ENCODE assay signal across 8 mouse cellular contexts in the genomic region with DNA sequence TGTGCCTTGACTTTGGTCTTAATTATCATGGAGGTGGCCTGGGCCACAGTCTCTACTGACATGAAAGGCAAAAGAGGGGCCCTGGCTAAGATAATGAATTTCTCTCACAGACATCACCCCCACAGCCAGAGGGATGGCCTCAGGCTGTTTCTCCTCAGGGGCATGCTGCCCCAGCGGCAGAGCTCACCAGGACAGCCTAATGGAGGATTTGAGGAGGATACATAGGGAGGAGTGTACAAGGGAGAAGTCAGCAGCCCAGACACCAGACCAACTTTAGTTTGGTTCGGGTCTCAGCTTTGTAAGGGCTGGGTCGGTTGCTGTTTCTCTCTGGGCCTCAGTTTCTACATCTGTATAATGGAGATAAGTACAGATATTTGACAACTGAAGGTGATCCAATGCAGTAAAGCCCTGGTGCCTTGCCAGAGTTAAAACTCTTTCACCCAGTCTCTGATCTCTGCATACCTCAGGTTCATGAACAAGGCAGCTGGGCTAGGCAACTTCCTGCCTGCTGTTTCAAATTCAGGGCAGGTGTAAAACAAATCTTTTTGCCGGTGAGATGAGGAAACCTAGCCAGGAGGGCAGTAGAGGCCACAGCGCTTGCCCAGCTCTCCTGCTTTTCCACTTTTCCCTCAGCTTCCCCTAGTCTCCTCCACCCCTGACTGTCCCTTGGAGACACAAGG. TPM values are rescaled to one million over a fixed set of nuclear protein-coding genes. Genes with fewer than 3 reads are reported as not detected.
DNase-seq lines count a peak whose midpoint lies in the region; ATAC-seq and TF ChIP-seq lines count a peak whose summit lies in the region.

No protein-coding gene starts in this region.

- peaks cover 20% of the 10 kb centered on the region for H3K4me1 ChIP-seq in heart, embryonic 12.5 days (replicated peaks)
- peaks cover 3% of the 10 kb centered on the region; the same call in 1 of the 2 replicates for H3K4me1 ChIP-seq in liver, postnatal 0 days (ENCODE audit: insufficient read depth)

- H3K36me3 ChIP-seq in heart, embryonic 12.5 days: no peaks in the 10 kb centered on the region
- H3K36me3 ChIP-seq in liver, postnatal 0 days (replicated peaks; ENCODE audit: insufficient read depth, low read length): no peaks in the 10 kb centered on the region

- WGBS in heart, embryonic 12.5 days: 72% methylated on average over 5 of the region's 5 CpGs
- WGBS in liver, postnatal 0 days (ENCODE audit: insufficient replicate concordance): 46% methylated on average over 5 of the region's 5 CpGs

- no peaks in the 10 kb centered on the region for H3K9me3 ChIP-seq in heart, embryonic 12.5 days (replicated peaks)
- no peaks in the 10 kb centered on the region for H3K9me3 ChIP-seq in liver, postnatal 0 days (ENCODE audit: low read length)

- H3K9ac ChIP-seq in heart, embryonic 12.5 days: 0 out of 2 replicates have a peak overlapping the region, but pooled peaks have one; percentile 47
- H3K9ac ChIP-seq in liver, postnatal 0 days (replicated peaks): peak overlapping the region; percentile 60

- no peak overlapping the region for H3K27ac ChIP-seq in heart, embryonic 12.5 days (ENCODE audit: poor library complexity, severe bottlenecking)
- H3K27ac ChIP-seq in liver, postnatal 0 days (ENCODE audit: low read depth): peak overlapping the region; percentile 75

- ATAC-seq in heart, embryonic 12.5 days (ENCODE audit: insufficient number of reproducible peaks, low FRiP score): no peak
- ATAC-seq in liver, postnatal 0 days: no peak

- H3K4me3 ChIP-seq in heart, embryonic 12.5 days: no peak overlapping the region
- peak overlapping the region; percentile 46 for H3K4me3 ChIP-seq in liver, postnatal 0 days (ENCODE audit: low read depth, low read length)

- TF ChIP-seq EP300 in liver, postnatal 0 days (IDR thresholded peaks at IDR 0.05; ENCODE audit: low read depth): no peak

- no peaks in the 10 kb centered on the region for H3K27me3 ChIP-seq in heart, embryonic 12.5 days (replicated peaks)
- H3K27me3 ChIP-seq in liver, postnatal 0 days (ENCODE audit: insufficient read depth, low read length): no peaks in the 10 kb centered on the region

- DNase-seq in heart, adult 11 months: no peak
- peak; percentile 13 for DNase-seq in retina, embryonic 14.5 days (ENCODE audit: low spot score)
- DNase-seq in retina, postnatal 1 day: no peak
- DNase-seq in liver, postnatal 0 days: no peak
- no peak for DNase-seq in adrenal gland, postnatal 4 days (ENCODE audit: low spot score in 2 of 2)
- DNase-seq in left cerebral cortex, adult 18-20 months (ENCODE audit: low spot score in 2 of 2): no peak
- DNase-seq in lung, postnatal 10 days: no peak

- TF ChIP-seq CTCF in liver, postnatal 0 days (IDR thresholded peaks at IDR 0.05; ENCODE audit: low read depth): no peak

- H3K4me2 ChIP-seq in heart, embryonic 12.5 days: peak overlapping the region; percentile 54
- H3K4me2 ChIP-seq in liver, postnatal 0 days (ENCODE audit: low read depth, low read length): peak overlapping the region; percentile 48

RNA-seq across cellular contexts. Expression of gene Pstpip1, which starts 0.9 kb away (rescaled TPM):
- 0.60 and 0.81 TPM in 2 replicates for polyA plus RNA-seq in heart, embryonic 12.5 days (2016; fragmentation: Nextera tagmentation; extraction: Ambion mirVana)
- polyA plus RNA-seq in liver, postnatal 0 days (2015; fragmentation: Nextera tagmentation; extraction: Ambion mirVana): 5.5 and 6.0 TPM in 2 replicates
- 1 to 10 TPM; 2.3 to 2.6 TPM for total RNA-seq in adrenal gland, postnatal 4 days (2021)
- total RNA-seq in left cerebral cortex, adult 18-20 months (2021): 1 to 10 TPM; 2.3 to 2.8 TPM

RNA-seq across cellular contexts. Expression of gene Rcn2, which starts 49.0 kb away (rescaled TPM):
- polyA plus RNA-seq in heart, embryonic 12.5 days (2016; fragmentation: Nextera tagmentation; extraction: Ambion mirVana): 178 and 180 TPM in 2 replicates
- polyA plus RNA-seq in liver, postnatal 0 days (2015; fragmentation: Nextera tagmentation; extraction: Ambion mirVana): 30.1 and 30.5 TPM in 2 replicates
- 10 to 100 TPM; 73.0 to 73.2 TPM for total RNA-seq in adrenal gland, postnatal 4 days (2021)
- total RNA-seq in left cerebral cortex, adult 18-20 months (2021): 100 to 1,000 TPM in 1 of 2 experiments, 10 to 100 TPM in 1; 99.8 to 108 TPM
